Mouse (Mus musculus) left cerebral cortex, adult 11 months (tissue): ENCODE results near the gene Fitm1.
A peak's percentile ranks its signal among the peaks of the same experiment; 100 is the strongest.

Experiments used
- DNase-seq: peaks from one replicate; pipeline ENCODE4 v3.0.0; 2022; ENCODE audit warnings: low spot score

Fitm1 gene

DNA sequence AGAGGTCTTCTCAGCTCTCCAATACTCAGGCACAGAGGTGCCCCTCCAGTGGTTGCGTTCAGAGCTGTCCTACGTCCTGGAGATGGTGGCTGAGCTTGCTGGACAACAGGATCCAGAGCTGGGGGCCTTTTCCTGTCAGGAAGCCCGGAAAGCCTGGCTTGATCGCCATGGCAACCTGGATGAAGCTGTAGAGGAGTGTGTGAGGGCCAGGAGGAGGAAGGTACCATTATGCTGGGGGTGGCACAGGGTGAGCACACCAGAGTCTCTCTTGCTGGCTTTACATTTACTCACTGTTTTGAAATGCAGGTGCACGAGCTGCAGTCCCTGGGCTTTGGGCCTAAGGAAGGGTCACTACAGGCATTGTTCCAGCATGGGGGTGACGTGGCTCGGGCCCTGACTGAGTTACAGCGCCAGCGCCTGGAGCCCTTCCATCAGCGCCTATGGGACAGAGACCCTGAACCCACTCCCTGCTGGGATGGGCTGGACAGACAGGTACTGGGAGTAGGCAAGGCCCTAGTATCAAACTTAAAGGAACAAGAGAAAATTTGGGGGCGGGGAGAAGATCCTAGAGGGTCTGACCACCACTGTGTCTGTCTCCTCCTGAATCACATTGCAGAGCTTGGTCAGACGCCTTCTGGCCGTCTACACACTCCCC is 20.7 kb downstream of the Fitm1 start:
- DNase-seq: no peak

GRCm38 (mm10) chr14:55598521-55599390 is 23.3 kb downstream of the Fitm1 start:
- DNase-seq: no peak

DNA sequence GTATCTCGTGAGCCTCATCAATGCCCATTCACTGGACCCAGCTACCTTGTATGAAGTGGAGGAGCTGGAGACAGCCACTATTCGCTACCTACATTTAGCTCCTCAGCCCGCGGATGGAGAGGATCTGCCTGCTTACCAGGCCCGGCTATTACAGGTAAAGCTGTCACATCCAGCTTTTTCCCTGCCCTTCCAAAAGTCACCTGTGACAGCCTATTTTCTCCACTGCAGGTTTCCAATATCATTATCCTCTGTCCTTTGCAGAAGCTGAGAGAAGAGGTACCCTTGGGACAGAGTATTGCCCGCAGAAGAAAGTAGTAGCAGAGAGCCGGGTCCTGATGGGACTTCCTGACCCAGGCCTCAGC is 27.8 kb downstream of the Fitm1 start, which contains the start of gene Irf9:
TSS of gene Irf9 (plus strand) at position 301 of the 362 bp plus-strand sequence.
- DNase-seq: no peak

- peak; percentile 85 for DNase-seq
Measured at GRCm38 (mm10) chr14:55603633-55604576, 28.5 kb downstream of the Fitm1 start.

- no peak for DNase-seq
Measured at GRCm38 (mm10) chr14:55604823-55605222, 29.4 kb downstream of the Fitm1 start.

- DNase-seq: no peak
Measured at GRCm38 (mm10) chr14:55605743-55606459, 30.5 kb downstream of the Fitm1 start.

DNA sequence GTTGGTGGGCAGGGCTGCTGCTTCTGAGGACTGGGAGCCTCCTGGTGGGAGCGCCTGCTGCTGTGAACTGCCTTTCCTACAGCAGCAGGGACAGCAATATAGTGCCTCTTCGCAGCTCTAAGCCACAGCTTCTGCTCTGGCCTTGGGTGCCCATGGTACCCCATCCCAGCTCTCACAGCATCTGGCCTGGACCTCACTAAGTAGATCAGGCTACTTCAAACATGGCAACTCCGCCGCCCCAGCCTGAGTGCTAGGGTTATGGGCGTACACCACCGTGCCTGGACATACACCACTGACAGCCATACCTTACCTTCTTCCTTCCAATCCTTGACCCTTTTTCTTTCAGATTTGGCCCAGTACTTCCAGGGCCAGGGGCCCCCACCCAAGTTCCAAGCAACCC is 32.9 kb downstream of the Fitm1 start:
- DNase-seq: no peak

GRCm38 (mm10) chr14:55613346-55613745 is 37.9 kb downstream of the Fitm1 start:
- DNase-seq: no peak

GRCm38 (mm10) chr14:55614565-55615178 is 39.3 kb downstream of the Fitm1 start:
- DNase-seq: no peak

DNA sequence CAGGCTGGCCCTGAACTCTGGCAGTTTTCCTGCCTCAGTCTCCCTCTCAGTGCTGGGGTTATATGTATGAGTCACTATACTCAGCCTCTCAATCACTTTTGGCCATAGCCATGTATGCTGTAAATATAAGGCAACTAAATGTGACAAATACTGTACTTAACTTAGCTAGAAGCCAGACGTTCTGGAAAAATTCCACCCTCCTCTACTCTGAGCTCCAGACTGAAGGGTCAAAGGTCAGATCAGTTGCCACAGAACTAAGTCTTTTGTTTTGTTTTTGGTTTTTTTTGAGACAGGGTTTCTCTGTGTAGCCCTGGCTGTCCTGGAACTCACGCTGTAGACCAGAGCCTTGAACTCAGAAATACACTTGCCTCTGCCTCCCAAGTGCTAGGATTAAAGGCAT is 40.5 kb downstream of the Fitm1 start:
- no peak for DNase-seq

DNA sequence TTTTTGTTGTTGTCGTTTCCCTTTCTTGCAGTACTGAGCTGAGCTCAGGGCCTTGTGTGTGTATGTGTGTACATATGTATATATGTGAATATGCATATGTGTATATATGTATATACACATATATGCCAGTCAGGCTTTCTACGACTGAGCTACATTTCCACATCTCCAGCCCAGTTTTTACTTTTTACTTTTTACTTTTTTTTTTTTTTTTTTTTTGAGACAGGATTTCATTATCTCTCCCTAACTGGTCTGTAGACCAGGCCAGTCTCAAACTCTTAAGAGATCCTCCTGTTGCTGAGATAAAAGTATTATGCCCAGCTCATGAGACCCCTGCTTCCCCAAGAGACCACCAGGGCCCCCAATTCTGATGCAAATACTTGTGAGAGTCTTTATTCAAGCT is 41.4 kb downstream of the Fitm1 start:
- DNase-seq: no peak

DNA sequence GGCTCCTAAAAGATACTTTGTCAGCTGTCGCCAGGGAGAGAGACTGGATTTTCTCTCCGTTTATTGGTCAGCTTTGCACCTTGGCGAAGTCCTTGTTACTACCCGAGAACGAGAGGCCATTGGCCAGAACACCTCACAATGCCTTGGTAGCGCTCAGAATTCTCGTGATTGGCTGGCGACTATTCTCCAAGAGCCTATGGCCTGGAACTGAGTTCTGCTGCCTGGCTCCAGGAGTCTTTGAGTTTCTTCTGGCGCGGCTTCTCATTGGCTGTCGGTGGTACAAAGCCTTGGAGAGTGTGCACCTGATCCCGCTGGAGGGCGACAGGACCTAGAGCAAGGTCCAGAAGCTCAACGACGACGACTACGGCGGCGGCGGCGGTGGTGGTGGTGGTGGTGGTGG is 42.4 kb downstream of the Fitm1 start, which contains the start of gene Rec8:
TSS of gene Rec8 (plus strand) at position 216 of the 400 bp plus-strand sequence.
- DNase-seq: no peak

DNA sequence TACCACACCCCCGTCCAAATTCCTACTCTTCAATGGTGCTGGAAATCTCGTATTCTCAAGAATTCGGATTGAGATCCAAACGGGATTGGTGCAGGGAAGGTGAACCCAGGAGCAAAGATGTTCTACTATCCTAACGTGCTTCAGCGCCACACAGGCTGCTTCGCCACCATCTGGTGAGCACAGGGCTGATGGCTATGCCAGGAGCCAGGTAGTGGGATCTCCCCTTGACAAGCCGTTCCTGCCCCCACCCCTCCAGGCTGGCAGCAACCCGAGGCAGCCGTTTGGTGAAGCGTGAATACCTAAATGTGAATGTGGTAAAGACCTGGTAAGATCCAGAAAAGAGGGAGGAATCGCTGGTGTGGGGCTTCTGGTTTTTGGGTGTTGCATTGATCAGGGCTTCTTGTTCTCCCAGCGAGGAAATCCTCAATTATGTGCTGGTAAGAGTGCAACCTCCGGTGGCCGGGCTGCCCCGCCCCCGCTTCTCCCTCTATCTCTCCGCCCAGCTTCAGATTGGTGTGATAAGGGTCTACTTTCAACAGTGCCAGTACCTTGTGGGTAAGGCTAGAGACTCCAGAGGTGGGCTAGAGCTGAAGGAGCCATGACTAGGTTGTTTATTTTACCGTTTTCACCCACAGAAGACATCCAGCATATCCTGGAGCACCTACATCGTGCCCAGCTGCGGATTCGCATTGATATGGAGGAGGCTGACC is 43.2 kb downstream of the Fitm1 start:
- no peak for DNase-seq
